Mouse (Mus musculus): ENCODE results near the gene Itpr2. TPM values are rescaled to one million over a fixed set of nuclear protein-coding genes. Genes with fewer than 3 reads are reported as not detected.

Itpr2 gene
- polyA plus RNA-seq, 1 experiment from 2014 or later, result 4.1 TPM

- whole genome bisulfite sequencing (ENCODE audit: insufficient replicate concordance), result 74% methylated on average over 8 of the region's 8 CpGs
- H3K36me3 ChIP-seq, result no peaks in the 10 kb centered on the region
- ATAC-seq, result no peak
- H3K9me3 ChIP-seq (replicated peaks), result no peaks in the 10 kb centered on the region
- H3K27me3 ChIP-seq (replicated peaks), result no peaks in the 10 kb centered on the region
- no peaks in the 10 kb centered on the region for H3K4me1 ChIP-seq
- H3K9ac ChIP-seq, result no peak overlapping the region
- H3K27ac ChIP-seq, result no peak overlapping the region
- H3K4me2 ChIP-seq, result no peak overlapping the region
- no peak overlapping the region for H3K4me3 ChIP-seq
Observed at GRCm38 (mm10) chr6:146379263-146379662, 122.8 kb downstream of the Itpr2 start.

- no peak overlapping the region for H3K27ac ChIP-seq
- no peak overlapping the region for H3K4me3 ChIP-seq
- no peaks in the 10 kb centered on the region for H3K27me3 ChIP-seq (replicated peaks)
- H3K4me2 ChIP-seq, result no peak overlapping the region
- no peaks in the 10 kb centered on the region for H3K9me3 ChIP-seq (replicated peaks)
- 30% methylated on average over 2 of the region's 2 CpGs for WGBS (ENCODE audit: insufficient replicate concordance)
- H3K4me1 ChIP-seq, result no peaks in the 10 kb centered on the region
- no peak for ATAC-seq
- no peaks in the 10 kb centered on the region for H3K36me3 ChIP-seq
- no peak overlapping the region for H3K9ac ChIP-seq
Observed at GRCm38 (mm10) chr6:146371511-146371910, 130.5 kb downstream of the Itpr2 start.

- ATAC-seq, result no peak
- H3K4me3 ChIP-seq, result no peak overlapping the region
- 76% methylated on average over 4 of the region's 4 CpGs for WGBS (ENCODE audit: insufficient replicate concordance)
- no peaks in the 10 kb centered on the region for H3K27me3 ChIP-seq (replicated peaks)
- no peaks in the 10 kb centered on the region for H3K4me1 ChIP-seq
- no peak overlapping the region for H3K4me2 ChIP-seq
- no peak overlapping the region for H3K9ac ChIP-seq
- no peak overlapping the region for H3K27ac ChIP-seq
- H3K36me3 ChIP-seq, result no peaks in the 10 kb centered on the region
- no peaks in the 10 kb centered on the region for H3K9me3 ChIP-seq (replicated peaks)
Observed at GRCm38 (mm10) chr6:146366180-146366579, 135.8 kb downstream of the Itpr2 start.

GRCm38 (mm10) chr6:146357911-146358310 lies 144.1 kb downstream of the Itpr2 start:
- H3K27ac ChIP-seq, result no peak overlapping the region
- no peak overlapping the region for H3K4me3 ChIP-seq
- H3K36me3 ChIP-seq, result no peaks in the 10 kb centered on the region
- H3K9ac ChIP-seq, result no peak overlapping the region
- no peaks in the 10 kb centered on the region for H3K4me1 ChIP-seq
- H3K4me2 ChIP-seq, result no peak overlapping the region
- no peaks in the 10 kb centered on the region for H3K27me3 ChIP-seq (replicated peaks)
- no peak for ATAC-seq
- WGBS (ENCODE audit: insufficient replicate concordance), result 61% methylated on average over 4 of the region's 4 CpGs
- H3K9me3 ChIP-seq (replicated peaks), result no peaks in the 10 kb centered on the region

- 62% methylated on average over 9 of the region's 9 CpGs for WGBS (ENCODE audit: insufficient replicate concordance)
- no peaks in the 10 kb centered on the region for H3K4me1 ChIP-seq
Observed at GRCm38 (mm10) chr6:146352258-146352805, 149.7 kb downstream of the Itpr2 start.

GRCm38 (mm10) chr6:146351816-146352215 lies 150.2 kb downstream of the Itpr2 start:
- Histone ChIP-seq H3K27me3 (replicated peaks) (no peaks in the 10 kb centered on the region), H3K36me3 (no peaks in the 10 kb centered on the region), H3K4me2 (no peak overlapping the region), H3K4me3 (no peak overlapping the region), H3K9me3 (replicated peaks) (no peaks in the 10 kb centered on the region), H3K27ac (no peak overlapping the region), H3K9ac (no peak overlapping the region), H3K4me1 (no peaks in the 10 kb centered on the region)
- whole genome bisulfite sequencing (ENCODE audit: insufficient replicate concordance), result 67% methylated on average over 7 of the region's 7 CpGs
- ATAC-seq, result no peak

More at GRCm38 (mm10) chr6:146352258-146352805, 149.7 kb downstream of the Itpr2 start:
- Histone ChIP-seq H3K36me3 (no peaks in the 10 kb centered on the region), H3K9ac (no peak overlapping the region), H3K4me3 (no peak overlapping the region), H3K27ac (no peak overlapping the region), H3K27me3 (replicated peaks) (no peaks in the 10 kb centered on the region), H3K4me2 (no peak overlapping the region), H3K9me3 (replicated peaks) (no peaks in the 10 kb centered on the region)
- no peak for ATAC-seq

- H3K4me3 ChIP-seq, result no peak overlapping the region
- H3K4me1 ChIP-seq, result no peaks in the 10 kb centered on the region
- H3K27me3 ChIP-seq (replicated peaks), result no peaks in the 10 kb centered on the region
- H3K9me3 ChIP-seq (replicated peaks), result no peaks in the 10 kb centered on the region
- ATAC-seq, result no peak
- H3K36me3 ChIP-seq, result no peaks in the 10 kb centered on the region
- no peak overlapping the region for H3K27ac ChIP-seq
- no peak overlapping the region for H3K9ac ChIP-seq
- no peak overlapping the region for H3K4me2 ChIP-seq
- 56% methylated on average over 4 of the region's 4 CpGs for WGBS (ENCODE audit: insufficient replicate concordance)
Observed at GRCm38 (mm10) chr6:146347568-146347967, 154.5 kb downstream of the Itpr2 start.

GRCm38 (mm10) chr6:146346545-146347195 lies 155.4 kb downstream of the Itpr2 start:
- Histone ChIP-seq H3K27ac (no peak overlapping the region), H3K4me2 (no peak overlapping the region), H3K27me3 (replicated peaks) (no peaks in the 10 kb centered on the region), H3K9ac (no peak overlapping the region), H3K4me3 (no peak overlapping the region), H3K9me3 (replicated peaks) (no peaks in the 10 kb centered on the region), H3K36me3 (no peaks in the 10 kb centered on the region), H3K4me1 (no peaks in the 10 kb centered on the region)
- ATAC-seq, result no peak
- 77% methylated on average over 8 of the region's 8 CpGs for WGBS (ENCODE audit: insufficient replicate concordance)

GRCm38 (mm10) chr6:146344732-146345131 lies 157.3 kb downstream of the Itpr2 start:
- no peaks in the 10 kb centered on the region for H3K4me1 ChIP-seq
- no peaks in the 10 kb centered on the region for H3K36me3 ChIP-seq
- H3K27ac ChIP-seq, result no peak overlapping the region
- no peak overlapping the region for H3K4me3 ChIP-seq
- no peaks in the 10 kb centered on the region for H3K27me3 ChIP-seq (replicated peaks)
- H3K4me2 ChIP-seq, result no peak overlapping the region
- H3K9me3 ChIP-seq (replicated peaks), result no peaks in the 10 kb centered on the region
- no peak overlapping the region for H3K9ac ChIP-seq
- ATAC-seq, result no peak
- 79% methylated on average over 3 of the region's 3 CpGs for WGBS (ENCODE audit: insufficient replicate concordance)

GRCm38 (mm10) chr6:146343671-146344384 lies 158.2 kb downstream of the Itpr2 start:
- Histone ChIP-seq H3K9ac (no peak overlapping the region), H3K27ac (no peak overlapping the region), H3K4me1 (no peaks in the 10 kb centered on the region), H3K4me2 (no peak overlapping the region), H3K36me3 (no peaks in the 10 kb centered on the region), H3K4me3 (no peak overlapping the region), H3K9me3 (replicated peaks) (no peaks in the 10 kb centered on the region), H3K27me3 (replicated peaks) (no peaks in the 10 kb centered on the region)
- 57% methylated on average over 10 of the region's 10 CpGs for WGBS (ENCODE audit: insufficient replicate concordance)
- ATAC-seq, result no peak

GRCm38 (mm10) chr6:146342995-146343394 lies 159.0 kb downstream of the Itpr2 start:
- H3K27me3 ChIP-seq (replicated peaks), result no peaks in the 10 kb centered on the region
- no peak overlapping the region for H3K4me2 ChIP-seq
- H3K27ac ChIP-seq, result no peak overlapping the region
- no peaks in the 10 kb centered on the region for H3K9me3 ChIP-seq (replicated peaks)
- no peaks in the 10 kb centered on the region for H3K36me3 ChIP-seq
- H3K4me3 ChIP-seq, result no peak overlapping the region
- 58% methylated on average over 6 of the region's 6 CpGs for WGBS (ENCODE audit: insufficient replicate concordance)
- no peak for ATAC-seq
- no peaks in the 10 kb centered on the region for H3K4me1 ChIP-seq
- no peak overlapping the region for H3K9ac ChIP-seq

GRCm38 (mm10) chr6:146341934-146342333 lies 160.1 kb downstream of the Itpr2 start:
- 61% methylated on average over 3 of the region's 3 CpGs for WGBS (ENCODE audit: insufficient replicate concordance)

More at GRCm38 (mm10) chr6:146341934-146342333, 160.1 kb downstream of the Itpr2 start:
- Histone ChIP-seq H3K4me2 (no peak overlapping the region), H3K36me3 (no peaks in the 10 kb centered on the region), H3K4me1 (no peaks in the 10 kb centered on the region), H3K4me3 (no peak overlapping the region), H3K27ac (no peak overlapping the region), H3K27me3 (replicated peaks) (no peaks in the 10 kb centered on the region), H3K9me3 (replicated peaks) (no peaks in the 10 kb centered on the region), H3K9ac (no peak overlapping the region)
- no peak for ATAC-seq

All from liver, embryonic 12.5 days (tissue).